Mouse (Mus musculus) olfactory bulb, adult 2 months (tissue): Measurements from ENCODE around the gene Cacna1i.

Source experiments
- CTCF ChIP-seq: fragments of 200-500 bp; IDR thresholded peaks from 2 replicates; pipeline ENCODE4 v1.5.1; 2012; ENCODE audit warnings: low read depth, mild to moderate bottlenecking, low read length, moderate library complexity; ENCODE audit not compliant: insufficient read depth
- POLR2A ChIP-seq: fragments of 200-500 bp; IDR thresholded peaks from 2 replicates; pipeline ENCODE4 v1.6.1; 2012; ENCODE audit warnings: mild to moderate bottlenecking, low read depth, low read length, moderate library complexity; ENCODE audit not compliant: insufficient read depth

DNA sequence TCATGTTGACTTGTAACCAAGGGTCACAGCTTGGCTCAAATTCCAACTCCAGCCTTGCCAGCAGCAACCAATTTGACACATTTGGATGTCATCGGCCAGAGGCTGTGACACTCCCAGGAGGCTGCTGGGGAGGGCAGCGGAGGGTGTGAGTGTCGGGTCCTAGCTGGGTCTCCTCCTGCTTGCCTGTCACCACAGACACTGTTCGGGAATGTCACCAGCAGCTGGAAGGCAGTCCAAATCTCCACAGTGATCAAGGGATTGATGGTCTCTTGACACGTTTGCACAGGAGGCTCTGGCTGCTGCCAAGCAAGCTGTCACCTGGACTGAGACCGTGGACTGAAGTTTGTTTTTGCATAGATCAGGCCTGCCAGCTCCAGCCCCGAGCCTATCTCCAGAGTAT is 123.6 kb downstream of the Cacna1i start:
- TF ChIP-seq POLR2A (no peak), CTCF (no peak)
